Mouse (Mus musculus) kidney, adult 2 months (tissue): Measurements from ENCODE around the gene Oit3. TPM values are rescaled to one million over a fixed set of nuclear protein-coding genes. Genes with fewer than 3 reads are reported as not detected.

ENCODE experiments used
- DNase-seq: peaks from one replicate; pipeline ENCODE4 v3.0.0; 2021
- H3K27ac ChIP-seq: fragments of 200-500 bp; 2 replicates; pipeline ENCODE4 v1.5.1; 2012; ENCODE audit warnings: low read depth, low read length, control low read depth, inconsistent platforms; ENCODE audit not compliant: insufficient read depth
- H3K27me3 ChIP-seq: fragments of 200-500 bp; replicated peaks from 2 replicates; pipeline ENCODE4 v1.6.1; 2012; ENCODE audit warnings: mild to moderate bottlenecking, moderate library complexity, low read length, inconsistent platforms; ENCODE audit not compliant: control insufficient read depth, insufficient read depth
- H3K36me3 ChIP-seq: fragments of 200-500 bp; 2 replicates; pipeline ENCODE4 v1.6.1; 2012; ENCODE audit warnings: mild to moderate bottlenecking, moderate library complexity, low read length, inconsistent platforms; ENCODE audit not compliant: control insufficient read depth, insufficient read depth
- H3K4me1 ChIP-seq: fragments of 200-500 bp; 2 replicates; pipeline ENCODE4 v1.6.1; 2011; ENCODE audit warnings: low read length; ENCODE audit not compliant: control insufficient read depth, insufficient read depth
- H3K4me3 ChIP-seq: fragments of 200-500 bp; 2 replicates; pipeline ENCODE4 v1.5.1; 2011; ENCODE audit warnings: mild to moderate bottlenecking, low read depth, low read length, control low read depth; ENCODE audit not compliant: insufficient read depth
- CTCF ChIP-seq: fragments of 200-500 bp; conservative IDR thresholded peaks from 2 replicates; pipeline ENCODE4 v1.5.1; 2011; ENCODE audit warnings: low read depth, mild to moderate bottlenecking, control low read depth, low read length, moderate library complexity, mixed read lengths; ENCODE audit not compliant: insufficient read depth, insufficient read length
- POLR2A ChIP-seq: fragments of 200-500 bp; IDR thresholded peaks from one replicate; pipeline ENCODE4 v1.6.1; 2011; ENCODE audit warnings: low read depth, low read length, control low read depth
- WGBS: fragments of 180-500 bp; shearing (Covaris S2); methylation state at CpG from one replicate; pipeline ENCODE4 v1.1.7; 2018; 5-methylcytosine and 5-hydroxymethylcytosine counted together
- polyA plus RNA-seq: library from polyadenylated mRNA; depleted of rRNA; stranded (reverse); fragments of >200 nt; gene quantifications from 2 replicates; pipeline ENCODE4 v1.2.3, GENCODE M21; 2012

Oit3 gene
- polyA plus RNA-seq, 1 experiment: 1.4 TPM

GRCm38 (mm10) chr10:59466626-59467025, 25.0 kb upstream of the Oit3 start:
- DNase-seq: no peak
- Histone ChIP-seq H3K27me3 (no peaks in the 10 kb centered on the region), H3K4me1 (no peaks in the 10 kb centered on the region), H3K27ac (no peak overlapping the region), H3K4me3 (no peak overlapping the region), H3K36me3 (no peaks in the 10 kb centered on the region)
- WGBS: 92% methylated on average over 4 of the region's 4 CpGs
- TF ChIP-seq CTCF: no peak
- no peak for TF ChIP-seq POLR2A

GRCm38 (mm10) chr10:59465546-59465945, 24.0 kb upstream of the Oit3 start:
- no peaks in the 10 kb centered on the region for H3K36me3 ChIP-seq
- no peak for DNase-seq
- no peak overlapping the region for H3K27ac ChIP-seq
- no peaks in the 10 kb centered on the region for H3K27me3 ChIP-seq
- WGBS: 78% methylated on average over 3 of the region's 3 CpGs
- no peak for TF ChIP-seq POLR2A
- no peak for TF ChIP-seq CTCF
- no peaks in the 10 kb centered on the region for H3K4me1 ChIP-seq
- H3K4me3 ChIP-seq: no peak overlapping the region

GRCm38 (mm10) chr10:59462307-59462706, 20.7 kb upstream of the Oit3 start:
- TF ChIP-seq CTCF: no peak
- TF ChIP-seq POLR2A: no peak
- H3K36me3 ChIP-seq: no peaks in the 10 kb centered on the region
- H3K27ac ChIP-seq: no peak overlapping the region
- no peak for DNase-seq
- no peak overlapping the region for H3K4me3 ChIP-seq
- H3K4me1 ChIP-seq: 0 out of 2 replicates have a peak, but pooled peaks cover 2% of the 10 kb centered on the region
- WGBS: 91% methylated on average over 6 of the region's 6 CpGs
- H3K27me3 ChIP-seq: no peaks in the 10 kb centered on the region

- peak; percentile 33 for DNase-seq
- TF ChIP-seq POLR2A: no peak
- TF ChIP-seq CTCF: no peak
- 76% methylated on average over 12 of the region's 12 CpGs for WGBS
Observed at GRCm38 (mm10) chr10:59459767-59460166, 18.2 kb upstream of the Oit3 start.

GRCm38 (mm10) chr10:59454631-59455030, 13.1 kb upstream of the Oit3 start:
- DNase-seq: no peak
- WGBS: 97% methylated on average over 15 of the region's 15 CpGs
- no peaks in the 10 kb centered on the region for H3K4me1 ChIP-seq
- TF ChIP-seq CTCF (no peak), POLR2A (no peak)
- H3K27me3 ChIP-seq: no peaks in the 10 kb centered on the region
- H3K27ac ChIP-seq: no peak overlapping the region
- no peaks in the 10 kb centered on the region for H3K36me3 ChIP-seq
- H3K4me3 ChIP-seq: no peak overlapping the region

More at GRCm38 (mm10) chr10:59459767-59460166, 18.2 kb upstream of the Oit3 start:
- H3K27ac ChIP-seq: no peak overlapping the region
- H3K4me3 ChIP-seq: no peak overlapping the region
- H3K27me3 ChIP-seq: no peaks in the 10 kb centered on the region
- H3K4me1 ChIP-seq: 0 out of 2 replicates have a peak, but pooled peaks cover 2% of the 10 kb centered on the region
- H3K36me3 ChIP-seq: no peaks in the 10 kb centered on the region

DNA sequence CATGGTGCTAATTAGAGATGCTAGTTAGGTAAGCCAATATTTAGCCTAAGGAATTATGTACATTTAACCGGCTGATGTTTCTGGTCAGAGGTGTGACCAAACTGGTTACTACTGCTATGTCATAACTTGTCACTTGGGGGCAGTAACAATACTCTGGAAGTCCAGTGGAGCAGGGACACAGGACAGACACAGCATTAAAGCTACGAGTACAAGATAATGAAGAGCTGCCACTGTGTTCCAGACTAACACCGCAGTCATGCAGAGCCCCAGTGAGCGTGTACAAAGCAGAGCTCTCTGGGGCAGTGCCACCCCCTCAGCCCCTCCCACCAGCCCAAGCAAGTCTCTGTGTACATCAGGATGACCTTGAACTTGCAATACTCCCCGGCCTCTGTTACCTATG, 10.3 kb upstream of the Oit3 start:
- Histone ChIP-seq H3K4me1 (no peaks in the 10 kb centered on the region), H3K27ac (no peak overlapping the region), H3K4me3 (no peak overlapping the region), H3K36me3 (no peaks in the 10 kb centered on the region), H3K27me3 (no peaks in the 10 kb centered on the region)
- TF ChIP-seq POLR2A (no peak), CTCF (peak; percentile 54)
- peak; percentile 48 for DNase-seq
- 46% methylated on average over 5 of the region's 5 CpGs for WGBS

- Histone ChIP-seq H3K36me3 (no peaks in the 10 kb centered on the region), H3K27me3 (no peaks in the 10 kb centered on the region), H3K27ac (no peak overlapping the region), H3K4me3 (no peak overlapping the region), H3K4me1 (no peaks in the 10 kb centered on the region)
- 68% methylated on average over 9 of the region's 9 CpGs for WGBS
- no peak for DNase-seq
- TF ChIP-seq CTCF (no peak), POLR2A (no peak)
Observed at GRCm38 (mm10) chr10:59447546-59447945, 6.0 kb upstream of the Oit3 start.
